Mouse (Mus musculus) embryonic facial prominence, embryonic 15.5 days (tissue): Measurements from ENCODE around the gene Tspan11. TPM values are rescaled to one million over a fixed set of nuclear protein-coding genes. Genes with fewer than 3 reads are reported as not detected.

Source experiments
- ATAC-seq: fragments of 200-750 bp; cut with Nextera tagmentation; 2 replicates; pipeline ENCODE4 v1.8.0; 2017; ENCODE audit warnings: low read depth, moderate TSS enrichment; ENCODE audit not compliant: insufficient number of reproducible peaks, low FRiP score, low TSS enrichment
- H3K27ac ChIP-seq: fragments of 300-500 bp; sonication (generic); replicated peaks from 2 replicates; pipeline ENCODE4 v1.5.1; 2015; ENCODE audit warnings: mild to moderate bottlenecking, inconsistent platforms
- H3K27me3 ChIP-seq: fragments of 300-500 bp; sonication (generic); 2 replicates; pipeline ENCODE4 v1.6.1; 2015; ENCODE audit warnings: inconsistent platforms
- H3K36me3 ChIP-seq: fragments of 300-500 bp; sonication (generic); 2 replicates; pipeline ENCODE4 v1.6.1; 2015; ENCODE audit warnings: mild to moderate bottlenecking, inconsistent platforms
- H3K4me1 ChIP-seq: fragments of 300-500 bp; sonication (generic); 2 replicates; pipeline ENCODE4 v1.6.1; 2015; ENCODE audit warnings: inconsistent platforms
- H3K4me2 ChIP-seq: fragments of 300-500 bp; sonication (generic); replicated peaks from 2 replicates; pipeline ENCODE4 v1.6.1; 2015; ENCODE audit warnings: mild to moderate bottlenecking, inconsistent platforms
- H3K4me3 ChIP-seq: fragments of 300-500 bp; sonication (generic); replicated peaks from 2 replicates; pipeline ENCODE4 v1.5.1; 2015; ENCODE audit warnings: mild to moderate bottlenecking, inconsistent platforms
- H3K9ac ChIP-seq: fragments of 300-500 bp; sonication (generic); 2 replicates; pipeline ENCODE4 v1.6.1; 2015; ENCODE audit warnings: inconsistent platforms
- H3K9me3 ChIP-seq: fragments of 300-500 bp; sonication (generic); replicated peaks from 2 replicates; pipeline ENCODE4 v1.6.1; 2016; ENCODE audit warnings: inconsistent platforms
- WGBS: fragments of 180-500 bp; shearing (Covaris S2); methylation state at CpG from one replicate; pipeline ENCODE4 v1.1.7; 2015; 5-methylcytosine and 5-hydroxymethylcytosine counted together
- polyA plus RNA-seq: library from polyadenylated mRNA; unstranded; fragments of >200 nt; fragmentation: Nextera tagmentation; extraction: Ambion mirVana; gene quantifications from 2 replicates; pipeline ENCODE4 v1.2.1, GENCODE M21; 2015

Gene Tspan11
- polyA plus RNA-seq, 1 experiment from 2014 or later, result 29.6 TPM

DNA sequence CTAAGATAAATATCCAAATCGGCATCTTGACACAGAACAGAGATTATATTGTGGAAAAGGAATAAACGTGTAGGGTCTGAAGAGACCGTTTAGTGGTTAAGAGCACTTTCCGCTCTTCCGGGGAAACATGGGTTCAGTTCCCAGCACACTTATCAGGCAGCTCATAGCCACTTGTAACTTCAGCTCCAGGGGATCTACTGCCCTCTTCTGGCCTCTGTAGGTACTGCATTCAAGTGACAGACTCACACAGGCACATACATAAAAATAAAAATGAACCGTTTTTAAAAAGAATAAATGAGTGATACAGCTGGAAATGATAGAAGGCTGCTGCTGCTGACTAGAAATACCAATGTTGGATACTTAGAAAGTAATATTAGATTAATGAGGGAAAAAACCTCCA lies 7.9 kb upstream of the Tspan11 start:
- Histone ChIP-seq H3K9me3 (no peaks in the 10 kb centered on the region), H3K4me3 (no peak overlapping the region), H3K27ac (no peak overlapping the region), H3K4me1 (peaks cover 35% of the 10 kb centered on the region), H3K36me3 (no peaks in the 10 kb centered on the region), H3K27me3 (no peaks in the 10 kb centered on the region), H3K4me2 (no peak overlapping the region), H3K9ac (no peak overlapping the region)
- WGBS, result 84% methylated on average over 6 of the region's 6 CpGs
- no peak for ATAC-seq

DNA sequence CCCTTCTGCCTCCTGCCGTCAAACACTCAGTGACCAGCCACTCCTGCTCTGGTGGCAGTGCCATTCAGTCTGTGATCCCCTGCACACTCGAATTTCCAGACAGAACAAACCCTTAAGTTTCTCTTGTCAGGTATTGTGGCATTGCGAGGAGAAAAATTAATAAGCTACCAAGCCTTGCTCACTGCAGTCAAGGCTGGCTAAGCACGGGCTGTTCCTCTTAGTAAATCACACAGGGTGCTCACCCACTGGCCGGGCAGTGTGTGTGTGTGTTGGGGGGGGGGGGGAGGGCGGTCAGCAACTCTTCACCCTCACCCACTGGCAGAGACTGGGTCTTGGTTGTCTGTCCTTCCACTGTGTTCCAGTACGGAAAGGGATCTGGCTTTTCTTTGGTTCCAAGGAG lies 473 bp upstream of the Tspan11 start:
- Histone ChIP-seq H3K27me3 (no peaks in the 10 kb centered on the region), H3K27ac (peak overlapping the region; percentile 88; the same call in 1 of the 2 replicates), H3K4me1 (peaks cover 40% of the 10 kb centered on the region), H3K4me2 (peak overlapping the region; percentile 82), H3K36me3 (no peaks in the 10 kb centered on the region), H3K9me3 (no peaks in the 10 kb centered on the region), H3K4me3 (peak overlapping the region; percentile 57), H3K9ac (no peak overlapping the region)
- ATAC-seq, result no peak
- WGBS, result 18% methylated on average over 7 of the region's 7 CpGs

DNA sequence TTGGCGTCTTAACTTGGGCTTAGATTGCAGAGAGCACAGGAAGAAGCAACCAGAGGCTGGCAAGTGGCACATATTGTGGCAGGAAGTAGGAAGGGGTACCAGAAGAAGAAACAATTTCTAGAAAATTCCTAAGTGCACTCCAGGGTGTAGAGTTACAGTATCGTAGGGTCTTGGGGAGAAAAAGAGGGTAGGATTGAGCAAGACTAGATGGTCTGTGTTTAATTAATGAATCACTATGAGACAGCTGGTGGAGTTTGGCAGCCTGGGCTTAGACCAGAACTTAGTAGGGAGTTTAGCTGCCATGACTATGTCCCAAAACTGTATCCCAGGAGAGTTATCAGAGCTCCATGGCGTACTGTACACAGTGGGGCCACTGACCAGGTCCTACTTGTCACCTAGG lies 1.2 kb downstream of the Tspan11 start:
- Histone ChIP-seq H3K4me1 (peaks cover 44% of the 10 kb centered on the region), H3K4me2 (peak overlapping the region; percentile 82), H3K27me3 (no peaks in the 10 kb centered on the region), H3K27ac (peak overlapping the region; percentile 88), H3K9ac (no peak overlapping the region), H3K4me3 (peak overlapping the region; percentile 57), H3K36me3 (no peaks in the 10 kb centered on the region), H3K9me3 (no peaks in the 10 kb centered on the region)
- ATAC-seq, result no peak
- 42% methylated on average over 3 of the region's 3 CpGs for WGBS

DNA sequence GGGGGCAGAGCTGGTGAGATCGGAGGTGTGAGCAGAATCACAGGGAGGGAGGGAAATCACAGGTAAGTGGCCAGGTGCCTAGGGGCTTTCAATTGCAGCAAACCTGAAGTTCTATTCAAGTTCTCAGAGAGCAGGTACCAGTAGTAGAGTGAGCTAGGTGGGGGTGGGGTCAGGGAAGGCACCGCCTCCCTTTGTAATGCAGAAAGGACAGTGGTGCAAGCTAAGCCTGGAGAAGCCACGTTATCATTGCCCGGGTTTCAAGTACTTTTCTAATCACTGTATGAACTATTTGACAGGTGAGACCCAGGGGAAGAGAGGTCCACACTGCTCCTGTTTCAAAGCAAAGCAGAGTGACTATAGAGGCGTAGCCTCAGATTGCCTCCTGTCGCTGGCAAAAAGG lies 6.2 kb downstream of the Tspan11 start:
- Histone ChIP-seq H3K4me2 (no peak overlapping the region), H3K9me3 (no peaks in the 10 kb centered on the region), H3K4me3 (no peak overlapping the region), H3K4me1 (peaks cover 26% of the 10 kb centered on the region), H3K27ac (no peak overlapping the region), H3K27me3 (no peaks in the 10 kb centered on the region), H3K36me3 (no peaks in the 10 kb centered on the region), H3K9ac (no peak overlapping the region)
- ATAC-seq, result no peak
- WGBS, result 43% methylated on average over 6 of the region's 6 CpGs

DNA sequence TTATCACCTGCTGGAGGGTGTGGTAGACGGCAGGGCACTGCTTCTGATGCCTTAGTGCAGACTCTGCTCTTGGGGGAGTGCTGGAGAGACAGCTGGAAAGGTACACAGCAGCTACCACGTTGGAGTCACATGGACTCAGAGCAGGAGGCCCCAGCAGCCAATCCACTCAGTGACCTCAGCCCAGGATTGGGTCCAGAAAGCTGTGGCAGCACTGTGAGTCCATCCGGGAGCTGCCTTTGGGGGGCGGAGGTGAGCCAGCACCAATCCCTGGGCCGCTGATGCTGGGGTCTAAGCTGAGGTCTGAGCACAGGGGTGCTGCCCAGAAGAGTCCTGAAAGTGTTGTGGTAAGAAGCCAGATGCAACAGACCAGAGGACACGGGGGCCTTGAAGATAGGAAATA lies 7.6 kb downstream of the Tspan11 start:
- Histone ChIP-seq H3K27me3 (no peaks in the 10 kb centered on the region), H3K4me3 (no peak overlapping the region), H3K27ac (no peak overlapping the region), H3K4me1 (peaks cover 12% of the 10 kb centered on the region; the same call in 1 of the 2 replicates), H3K9me3 (no peaks in the 10 kb centered on the region), H3K9ac (no peak overlapping the region), H3K4me2 (no peak overlapping the region), H3K36me3 (no peaks in the 10 kb centered on the region)
- no peak for ATAC-seq
- WGBS, result 34% methylated on average over 6 of the region's 6 CpGs

DNA sequence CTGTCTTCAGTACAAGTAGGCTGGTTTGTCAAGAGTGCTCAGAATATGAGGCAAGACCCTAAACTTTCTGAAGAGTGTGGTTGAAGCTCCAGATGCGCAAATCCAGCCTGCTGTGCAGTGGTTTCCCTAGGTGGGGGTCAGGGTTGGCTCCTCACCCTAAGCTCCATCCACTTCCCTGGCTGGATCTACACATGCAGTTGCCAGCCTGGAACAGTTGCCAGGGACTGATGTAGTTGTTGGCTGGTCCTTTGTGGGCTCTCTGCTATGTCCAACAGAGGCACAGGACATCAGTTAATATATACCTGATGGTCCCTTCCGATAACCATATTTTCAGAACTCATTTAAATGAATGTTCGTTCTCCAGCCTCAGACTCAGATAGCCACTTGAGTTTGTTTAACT lies 9.0 kb downstream of the Tspan11 start:
- Histone ChIP-seq H3K9me3 (no peaks in the 10 kb centered on the region), H3K4me3 (no peak overlapping the region), H3K4me1 (peaks cover 6% of the 10 kb centered on the region; the same call in 1 of the 2 replicates), H3K27ac (no peak overlapping the region), H3K4me2 (no peak overlapping the region), H3K9ac (no peak overlapping the region), H3K27me3 (no peaks in the 10 kb centered on the region), H3K36me3 (no peaks in the 10 kb centered on the region)
- ATAC-seq, result no peak
- 88% methylated on average over 3 of the region's 3 CpGs for WGBS

DNA sequence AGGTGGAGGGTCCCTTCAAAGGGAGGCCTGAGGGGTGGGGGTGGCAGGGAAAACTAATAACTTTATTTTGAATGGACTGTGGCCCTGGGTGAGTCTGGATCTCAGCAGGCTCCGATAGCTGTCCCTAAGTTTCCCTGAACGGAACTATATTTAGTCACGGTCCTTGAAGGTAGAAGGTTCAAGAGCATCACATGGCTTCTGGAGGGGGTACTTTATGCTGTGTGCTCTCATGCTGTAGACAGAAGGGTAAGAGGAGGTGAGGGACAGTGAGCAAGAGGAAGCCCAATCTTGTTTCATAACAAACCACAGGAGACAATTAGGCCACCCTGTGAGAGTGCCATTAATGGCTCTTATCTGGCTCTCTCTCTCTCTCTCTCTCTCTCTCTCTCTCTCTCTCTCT lies 10.0 kb downstream of the Tspan11 start:
- Histone ChIP-seq H3K4me1 (peaks cover 6% of the 10 kb centered on the region; the same call in 1 of the 2 replicates), H3K27me3 (no peaks in the 10 kb centered on the region), H3K9ac (no peak overlapping the region), H3K4me3 (no peak overlapping the region), H3K9me3 (no peaks in the 10 kb centered on the region), H3K4me2 (no peak overlapping the region), H3K36me3 (no peaks in the 10 kb centered on the region), H3K27ac (no peak overlapping the region)
- no peak for ATAC-seq
- WGBS, result 92% methylated on average over 3 of the region's 3 CpGs

DNA sequence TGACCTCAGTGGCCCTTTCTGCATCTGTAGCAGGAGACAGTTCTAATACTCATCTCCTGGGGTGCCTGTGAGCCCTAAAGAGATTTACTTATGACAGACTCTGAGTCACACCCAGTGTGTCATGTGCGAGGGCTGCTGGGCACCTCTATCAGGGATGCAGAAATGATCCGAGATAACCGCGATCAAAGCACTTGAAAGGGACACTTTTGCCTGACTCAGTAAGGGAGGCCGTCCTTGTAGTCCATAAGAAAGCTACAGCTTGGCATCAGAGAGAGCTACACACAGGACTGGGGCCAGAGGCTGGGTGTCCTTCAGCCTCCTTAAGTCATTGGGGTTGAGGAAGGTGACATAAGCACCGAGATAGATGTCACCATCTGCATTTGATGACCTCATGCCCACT lies 12.7 kb downstream of the Tspan11 start:
- H3K36me3 ChIP-seq, result no peaks in the 10 kb centered on the region
- no peak overlapping the region for H3K9ac ChIP-seq
- H3K9me3 ChIP-seq, result no peaks in the 10 kb centered on the region
- no peak for ATAC-seq
- H3K27me3 ChIP-seq, result no peaks in the 10 kb centered on the region
- H3K27ac ChIP-seq, result no peak overlapping the region
- 90% methylated on average over 6 of the region's 6 CpGs for WGBS
- H3K4me2 ChIP-seq, result no peak overlapping the region
- H3K4me3 ChIP-seq, result no peak overlapping the region
- H3K4me1 ChIP-seq, result no peaks in the 10 kb centered on the region

DNA sequence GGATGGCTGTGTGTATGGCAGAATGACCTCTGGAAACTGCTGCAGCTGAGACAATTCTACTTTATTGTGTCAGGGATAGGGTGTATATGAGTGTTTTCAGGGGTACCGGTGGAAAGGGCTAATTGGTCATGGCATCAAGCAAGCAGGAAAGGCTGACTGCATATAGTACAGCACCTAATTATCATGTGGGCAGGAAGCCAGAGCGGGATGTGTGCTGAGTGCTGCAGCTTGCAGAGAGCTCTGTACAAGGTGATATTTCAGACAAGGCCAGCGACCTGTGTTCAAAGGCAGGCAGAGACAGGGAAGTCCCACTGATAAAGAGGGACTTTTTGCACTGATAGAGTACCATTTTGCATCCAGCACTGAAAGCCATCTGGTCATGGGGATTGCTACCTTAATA lies 13.9 kb downstream of the Tspan11 start:
- 74% methylated on average over 3 of the region's 3 CpGs for WGBS
- H3K9me3 ChIP-seq, result no peaks in the 10 kb centered on the region
- no peak overlapping the region for H3K9ac ChIP-seq
- H3K4me3 ChIP-seq, result no peak overlapping the region
- no peak overlapping the region for H3K4me2 ChIP-seq
- no peak overlapping the region for H3K27ac ChIP-seq
- H3K27me3 ChIP-seq, result no peaks in the 10 kb centered on the region
- no peaks in the 10 kb centered on the region for H3K4me1 ChIP-seq
- no peak for ATAC-seq
- H3K36me3 ChIP-seq, result no peaks in the 10 kb centered on the region

DNA sequence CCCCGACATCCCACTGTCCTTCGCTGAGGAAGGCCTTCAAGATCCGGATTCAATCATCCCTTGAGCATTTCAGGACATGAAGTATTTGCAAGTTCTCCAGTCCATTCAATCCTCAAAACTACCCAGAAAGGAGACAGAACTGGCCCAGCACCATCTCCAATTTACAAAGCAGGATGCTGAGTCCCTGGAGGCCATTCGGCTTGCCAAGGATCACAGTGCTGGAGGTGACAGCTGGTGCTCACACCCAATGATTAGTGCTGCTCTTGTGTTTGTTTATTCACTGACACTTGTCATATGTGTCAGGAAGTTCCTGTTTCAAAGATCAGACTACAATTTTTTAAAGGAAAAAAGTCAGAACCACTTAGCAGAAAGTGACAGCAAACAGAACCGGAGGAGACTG lies 14.3 kb downstream of the Tspan11 start:
- H3K9me3 ChIP-seq, result no peaks in the 10 kb centered on the region

DNA sequence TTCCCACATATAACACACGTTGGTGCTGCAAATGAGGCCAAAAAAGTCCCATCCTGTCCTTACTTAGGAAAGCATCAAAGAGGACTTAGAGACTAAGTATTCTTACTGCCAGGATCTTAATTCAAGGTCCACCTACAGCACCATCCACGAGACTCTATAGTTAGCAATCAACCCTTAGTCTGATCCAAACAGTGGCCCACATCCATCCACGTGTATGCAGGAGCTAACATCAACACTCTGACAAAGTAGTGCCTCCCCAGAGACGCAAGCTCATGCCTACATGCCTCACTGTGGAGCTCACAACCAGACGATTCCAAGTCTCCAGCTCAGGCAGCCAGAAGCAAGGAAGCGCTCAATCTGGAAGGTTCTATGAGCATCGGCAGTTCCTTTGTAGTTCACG lies 15.2 kb downstream of the Tspan11 start:
- Histone ChIP-seq H3K4me2 (no peak overlapping the region), H3K9me3 (no peaks in the 10 kb centered on the region), H3K27ac (no peak overlapping the region), H3K9ac (no peak overlapping the region), H3K36me3 (0 out of 2 replicates have a peak, but pooled peaks cover 2% of the 10 kb centered on the region), H3K27me3 (no peaks in the 10 kb centered on the region), H3K4me3 (no peak overlapping the region), H3K4me1 (no peaks in the 10 kb centered on the region)
- WGBS, result 83% methylated on average over 8 of the region's 8 CpGs
- no peak for ATAC-seq

More for the DNA sequence above, 14.3 kb downstream of the Tspan11 start:
- Histone ChIP-seq H3K4me1 (no peaks in the 10 kb centered on the region), H3K4me2 (no peak overlapping the region), H3K27me3 (no peaks in the 10 kb centered on the region), H3K4me3 (no peak overlapping the region), H3K27ac (no peak overlapping the region), H3K9ac (no peak overlapping the region), H3K36me3 (no peaks in the 10 kb centered on the region)
- 83% methylated on average over 5 of the region's 5 CpGs for WGBS
- ATAC-seq, result no peak

DNA sequence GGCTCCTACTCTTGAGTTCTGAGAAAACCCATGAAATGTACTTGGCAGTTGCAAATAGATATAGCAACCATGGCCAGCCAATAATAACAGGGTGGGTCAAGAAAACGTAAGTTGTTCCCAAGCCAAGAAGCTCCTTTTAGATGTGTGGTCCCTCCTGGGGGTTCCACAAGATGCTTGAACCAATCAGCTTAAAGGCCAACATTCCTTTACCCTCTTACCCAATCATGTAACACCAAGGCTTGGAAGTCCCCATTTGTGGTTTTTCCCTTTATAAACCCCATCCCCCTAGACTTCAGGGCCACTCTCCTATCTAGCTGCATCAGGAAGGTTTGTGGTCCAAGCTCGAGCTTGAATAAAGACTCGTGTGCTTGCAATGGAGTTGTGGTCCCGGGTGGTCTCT lies 23.2 kb downstream of the Tspan11 start:
- no peak overlapping the region for H3K27ac ChIP-seq
- peaks cover 22% of the 10 kb centered on the region for H3K36me3 ChIP-seq
- H3K9ac ChIP-seq, result no peak overlapping the region
- no peaks in the 10 kb centered on the region for H3K27me3 ChIP-seq
- H3K4me2 ChIP-seq, result no peak overlapping the region
- peak; percentile 77 for ATAC-seq
- H3K9me3 ChIP-seq, result no peaks in the 10 kb centered on the region
- no peaks in the 10 kb centered on the region for H3K4me1 ChIP-seq
- H3K4me3 ChIP-seq, result no peak overlapping the region
- WGBS, result 72% methylated on average over 4 of the region's 4 CpGs
